Mouse (Mus musculus): ENCODE measurements around the gene Apc2. TPM values are rescaled to one million over a fixed set of nuclear protein-coding genes. Genes with fewer than 3 reads are reported as not detected.

The Apc2 gene
- total and polyA plus RNA-seq, 3 experiments = 0.07 to 0.13 TPM; not detected in 1

- no peak overlapping the region for H3K4me3 ChIP-seq (replicated peaks in 1 of 3; ENCODE audit: low read depth in 2 of 3, low read length in 2 of 3, poor library complexity in 1 of 3)
- dilution Hi-C loops (cut with MboI; ENCODE audit: extremely low pct_ligation_motif_present, extremely low pct_unique_long_range_greater_than_20kb, low sequenced_read_pairs) = no loop called here
- DNase-seq (ENCODE audit: extremely low read depth) = no peak
- no peak overlapping the region for H3K4me2 ChIP-seq (ENCODE audit: insufficient read depth, low read depth, poor library complexity, severe bottlenecking)
- peaks cover 31% of the 10 kb centered on the region for H3K27me3 ChIP-seq (replicated peaks)
- no peaks in the 10 kb centered on the region for H3K79me2 ChIP-seq (replicated peaks; ENCODE audit: control insufficient read depth, extremely low read depth, insufficient read depth, poor library complexity, severe bottlenecking)
- peaks cover 22 to 28% of the 10 kb centered on the region in 2 experiments for H3K36me3 ChIP-seq (replicated peaks in 1 of 2; ENCODE audit: control insufficient read depth in 1 of 2, insufficient read depth in 1 of 2, low read length in 1 of 2)
- peaks cover 23 to 38% of the 10 kb centered on the region in 2 experiments for H3K4me1 ChIP-seq (ENCODE audit: control insufficient read depth in 1 of 2, insufficient read depth in 2 of 2)
- H3K27ac ChIP-seq (ENCODE audit: insufficient read depth, low read depth) = no peak overlapping the region; the same call in 1 of the 2 replicates
- in situ Hi-C loops (cut with MboI; ENCODE audit: low pct_ligation_motif_present, low pct_unique_long_range_greater_than_20kb, low sequenced_read_pairs) = no loop called here
- peaks cover 5% of the 10 kb centered on the region for H3K9me3 ChIP-seq (replicated peaks; ENCODE audit: low read length)
- no peak overlapping the region for H3K9ac ChIP-seq (ENCODE audit: insufficient read depth, low read depth)
- TF ChIP-seq MAX (IDR thresholded peaks at IDR 0.05; ENCODE audit: low read length) (0 out of 2 replicates have a peak, but pooled peaks have one; percentile 51), PAX5 (IDR thresholded peaks at IDR 0.05; ENCODE audit: low read length) (no peak), NELFE (IDR thresholded peaks at IDR 0.05; ENCODE audit: low read depth, low read length) (no peak), BHLHE40 (IDR thresholded peaks at IDR 0.05; ENCODE audit: low read depth, low read length) (peak; percentile 59), SIN3A (IDR thresholded peaks at IDR 0.05; ENCODE audit: low read length) (no peak), CHD1 (IDR thresholded peaks at IDR 0.05; ENCODE audit: low read depth, low read length) (no peak), GABPA (IDR thresholded peaks at IDR 0.05; ENCODE audit: insufficient replicate concordance, low read depth, low read length) (no peak), EP300 (IDR thresholded peaks at IDR 0.05; ENCODE audit: low read length) (0 out of 2 replicates have a peak, but pooled peaks have one; percentile 16), HCFC1 (IDR thresholded peaks at IDR 0.05; ENCODE audit: low read depth, low read length) (no peak), NRF1 (IDR thresholded peaks at IDR 0.05; ENCODE audit: low read depth, low read length) (no peak), MYC (IDR thresholded peaks at IDR 0.05; ENCODE audit: low read depth, low read length) (peak; percentile 58; the same call in 1 of the 2 replicates), RAD21 (IDR thresholded peaks at IDR 0.05; ENCODE audit: low read depth, low read length) (no peak), MXI1 (IDR thresholded peaks at IDR 0.05; ENCODE audit: low read depth, low read length) (no peak), POLR2AphosphoS2 (IDR thresholded peaks at IDR 0.05; ENCODE audit: low read depth, low read length) (no peak), IRF4 (IDR thresholded peaks at IDR 0.05; ENCODE audit: low read depth, low read length) (peak; percentile 34; the same call in 1 of the 2 replicates), JUND (conservative IDR thresholded peaks at IDR 0.05; ENCODE audit: low read depth, low read length) (no peak), MAFK (IDR thresholded peaks at IDR 0.05; ENCODE audit: insufficient replicate concordance, low read length) (no peak)
Measured at GRCm38 (mm10) chr10:80336263-80336662, 40.5 kb downstream of the Apc2 start.

DNA sequence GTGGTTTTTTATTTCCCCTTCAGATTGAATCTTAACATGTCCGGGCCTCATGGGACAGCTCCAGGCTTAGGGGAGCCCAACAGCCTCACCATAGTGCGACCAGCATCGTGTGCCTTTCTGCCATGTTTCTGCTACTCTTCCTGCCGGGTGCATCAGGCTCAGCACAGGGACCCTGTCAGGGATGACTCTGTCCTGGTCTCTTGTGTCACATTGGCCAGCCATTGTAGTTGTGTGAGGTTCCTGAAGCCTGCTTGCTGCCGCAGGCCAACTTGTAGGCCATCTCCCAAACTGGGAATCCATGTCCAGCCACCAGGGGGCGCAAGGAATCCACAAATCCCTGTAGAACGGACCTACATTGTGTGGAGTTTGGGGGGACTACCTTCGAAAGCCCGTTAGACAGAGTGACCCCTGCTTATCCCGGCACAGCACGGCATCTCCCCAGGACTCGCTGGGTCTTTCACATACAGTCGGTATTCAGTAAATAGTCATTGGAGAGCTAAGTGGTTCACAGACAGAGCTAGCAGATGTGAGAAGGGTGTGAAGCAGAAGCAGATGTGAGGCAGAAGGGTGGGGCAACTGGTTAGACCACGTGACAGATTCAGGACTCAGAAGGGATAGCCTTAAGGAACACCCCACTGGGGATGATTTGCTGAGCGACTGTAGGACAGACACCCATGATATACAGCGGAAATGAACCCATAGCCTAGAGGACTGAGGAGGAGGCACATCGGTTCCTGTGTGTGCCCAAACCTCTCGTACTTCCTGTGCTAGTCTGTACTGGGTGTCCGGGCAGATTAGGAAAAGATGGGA, 44.4 kb downstream of the Apc2 start:
- H3K4me1 ChIP-seq (ENCODE audit: control insufficient read depth in 1 of 2, insufficient read depth in 2 of 2) = peaks cover 9 to 19% of the 10 kb centered on the region in 2 experiments; a peak in 3 of 4 replicates
- H3K27me3 ChIP-seq (replicated peaks) = peaks cover 20% of the 10 kb centered on the region
- no peak overlapping the region for H3K9ac ChIP-seq (ENCODE audit: insufficient read depth, low read depth)
- no peaks in the 10 kb centered on the region for H3K79me2 ChIP-seq (replicated peaks; ENCODE audit: control insufficient read depth, extremely low read depth, insufficient read depth, poor library complexity, severe bottlenecking)
- in situ Hi-C loops (cut with MboI; ENCODE audit: low pct_ligation_motif_present, low pct_unique_long_range_greater_than_20kb, low sequenced_read_pairs) (no loop called here), dilution Hi-C loops (cut with MboI; ENCODE audit: extremely low pct_ligation_motif_present, extremely low pct_unique_long_range_greater_than_20kb, low sequenced_read_pairs) (no loop called here)
- peaks cover 13% of the 10 kb centered on the region in 2 experiments for H3K36me3 ChIP-seq (replicated peaks in 1 of 2; ENCODE audit: control insufficient read depth in 1 of 2, insufficient read depth in 1 of 2, low read length in 1 of 2)
- H3K4me2 ChIP-seq (ENCODE audit: insufficient read depth, low read depth, poor library complexity, severe bottlenecking) = no peak overlapping the region
- no peak overlapping the region for H3K4me3 ChIP-seq (replicated peaks in 1 of 3; ENCODE audit: low read depth in 2 of 3, low read length in 2 of 3, poor library complexity in 1 of 3)
- H3K9me3 ChIP-seq (replicated peaks; ENCODE audit: low read length) = peaks cover 19% of the 10 kb centered on the region
- DNase-seq (ENCODE audit: extremely low read depth) = peak; percentile 76
- no peak overlapping the region for H3K27ac ChIP-seq (ENCODE audit: insufficient read depth, low read depth)
- no peak for TF ChIP-seq GABPA (IDR thresholded peaks at IDR 0.05; ENCODE audit: insufficient replicate concordance, low read depth, low read length)
- no peak for TF ChIP-seq MYC (IDR thresholded peaks at IDR 0.05; ENCODE audit: low read depth, low read length)
- no peak for TF ChIP-seq ZKSCAN1 (IDR thresholded peaks at IDR 0.05; ENCODE audit: borderline replicate concordance, low read depth, low read length)
- no peak; the same call in 1 of the 2 replicates for TF ChIP-seq HCFC1 (IDR thresholded peaks at IDR 0.05; ENCODE audit: low read depth, low read length)
- no peak for TF ChIP-seq EP300 (IDR thresholded peaks at IDR 0.05; ENCODE audit: low read length)
- TF ChIP-seq MAZ (IDR thresholded peaks at IDR 0.05; ENCODE audit: low read depth, low read length) = no peak
- TF ChIP-seq CHD1 (IDR thresholded peaks at IDR 0.05; ENCODE audit: low read depth, low read length) = no peak
- TF ChIP-seq NRF1 (IDR thresholded peaks at IDR 0.05; ENCODE audit: low read depth, low read length) = no peak
- peak; percentile 62 for TF ChIP-seq RAD21 (IDR thresholded peaks at IDR 0.05; ENCODE audit: low read depth, low read length)
- no peak for TF ChIP-seq PAX5 (IDR thresholded peaks at IDR 0.05; ENCODE audit: low read length)
- TF ChIP-seq E2F4 (IDR thresholded peaks at IDR 0.05; ENCODE audit: insufficient replicate concordance, low read depth, low read length) = no peak
- TF ChIP-seq POLR2A (IDR thresholded peaks at IDR 0.05; ENCODE audit: low read depth, low read length) = no peak
- TF ChIP-seq ZC3H11A (IDR thresholded peaks at IDR 0.05; ENCODE audit: low read depth, low read length) = no peak
- peak; percentile 81 for TF ChIP-seq SMC3 (IDR thresholded peaks at IDR 0.05; ENCODE audit: low read depth, low read length)
- no peak for TF ChIP-seq KAT2A (IDR thresholded peaks at IDR 0.05; ENCODE audit: insufficient replicate concordance, low read length)
- 0 out of 2 replicates have a peak, but pooled peaks have one; percentile 35 for TF ChIP-seq USF2 (conservative IDR thresholded peaks at IDR 0.05; ENCODE audit: low read depth, low read length)
- no peak for TF ChIP-seq ZMIZ1 (IDR thresholded peaks at IDR 0.05; ENCODE audit: low read depth, low read length)
- TF ChIP-seq NELFE (IDR thresholded peaks at IDR 0.05; ENCODE audit: low read depth, low read length) = no peak
- TF ChIP-seq TBP (conservative IDR thresholded peaks at IDR 0.05; ENCODE audit: low read depth, low read length) = no peak
- peak; percentile 87 for TF ChIP-seq CTCF (conservative IDR thresholded peaks at IDR 0.05 in 1 of 2, IDR thresholded peaks at IDR 0.05 in 1 of 2; ENCODE audit: low read depth in 2 of 2, low read length in 2 of 2)
- no peak for TF ChIP-seq POLR2AphosphoS2 (IDR thresholded peaks at IDR 0.05; ENCODE audit: low read depth, low read length)
- no peak for TF ChIP-seq UBTF (IDR thresholded peaks at IDR 0.05; ENCODE audit: low read depth, low read length)
- TF ChIP-seq IRF4 (IDR thresholded peaks at IDR 0.05; ENCODE audit: low read depth, low read length) = peak; percentile 34; the same call in 1 of the 2 replicates
- peak; percentile 14; the same call in 1 of the 2 replicates for TF ChIP-seq BHLHE40 (IDR thresholded peaks at IDR 0.05; ENCODE audit: low read depth, low read length)
